Comparison of ENCODE assay signal across 12 mouse cellular contexts in genomic region chr11:114177281-114177680, GRCm38 (mm10).
"Had no signal": no experiment of that assay in that cellular context is flagged by ENCODE, and none has a peak within 500 bp of the region (broad histone marks: within the 10 kb centered on the region; RNA-seq: fewer than 3 reads in every experiment).

No protein-coding gene starts in this region.

- H3K36me3 ChIP-seq: liver, embryonic 13.5 days; lung, embryonic 15.5 days; midbrain, embryonic 13.5 days had no signal

- H3K9ac ChIP-seq: liver, embryonic 13.5 days; liver, postnatal 0 days; lung, embryonic 15.5 days had no signal

- H3K4me2 ChIP-seq: liver, embryonic 13.5 days; lung, embryonic 15.5 days; midbrain, embryonic 13.5 days had no signal

- H3K27me3 ChIP-seq: liver, embryonic 13.5 days had no signal

- DNase-seq: layer of hippocampus, adult 9-11 months; layer of hippocampus, postnatal 36 days; liver; liver, embryonic 13.5 days; thymus, postnatal 4 days had no signal

- H3K9me3 ChIP-seq: liver, embryonic 13.5 days; lung, embryonic 15.5 days; megakaryocyte, embryonic 14.5 days; midbrain, embryonic 13.5 days had no signal

- H3K4me1 ChIP-seq: megakaryocyte, embryonic 14.5 days had no signal

- ATAC-seq: midbrain, embryonic 13.5 days had no signal

- H3K4me3 ChIP-seq: liver, embryonic 13.5 days; lung, embryonic 15.5 days; megakaryocyte, embryonic 14.5 days; midbrain, embryonic 13.5 days had no signal

- H3K27ac ChIP-seq: kidney, postnatal 0 days; liver, embryonic 13.5 days; lung, embryonic 15.5 days; macrophage; midbrain, embryonic 13.5 days; stomach, postnatal 0 days had no signal
